Mouse (Mus musculus): Measurements from ENCODE around the gene Foxq1. TPM values are rescaled to one million over a fixed set of nuclear protein-coding genes. Genes with fewer than 3 reads are reported as not detected.

The Foxq1 gene
- total RNA-seq, 1 experiment = 1.6 TPM

DNA sequence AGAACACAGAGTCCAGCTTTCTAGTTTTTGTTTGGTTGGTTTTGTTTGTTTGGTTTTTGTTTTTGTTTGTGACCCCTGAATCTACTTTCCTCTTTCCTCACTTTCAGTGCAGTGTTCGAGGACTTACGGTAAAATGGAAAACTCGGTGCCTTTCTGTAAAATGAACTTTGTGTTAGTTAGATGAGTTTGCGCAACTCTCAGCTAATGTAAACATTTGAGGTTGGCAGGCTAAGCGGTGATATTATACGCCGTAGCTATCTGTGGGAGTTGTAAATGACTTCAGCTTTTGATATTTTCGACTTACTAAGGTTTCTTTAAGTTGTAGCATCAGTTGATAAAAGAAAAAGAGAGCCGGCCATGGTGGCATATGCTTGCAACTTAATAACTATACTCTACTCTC lies 37.0 kb upstream of the Foxq1 start:
- Histone ChIP-seq H3K4me3 (ENCODE audit: insufficient read depth in 1 of 2, low read depth in 1 of 2, low read length in 2 of 2, poor library complexity in 1 of 2, severe bottlenecking in 1 of 2) (no peak overlapping the region), H3K36me3 (ENCODE audit: control insufficient read depth, insufficient read depth, low read length, poor library complexity, severe bottlenecking) (no peaks in the 10 kb centered on the region), H3K9ac (ENCODE audit: insufficient read depth, low read depth, low read length, poor library complexity, severe bottlenecking) (no peak overlapping the region), H3K9me3 (ENCODE audit: control insufficient read depth, insufficient read depth, low read depth, low read length) (no peaks in the 10 kb centered on the region), H3K27ac (ENCODE audit: insufficient read depth, low read depth, low read length, poor library complexity, severe bottlenecking) (no peak overlapping the region), H3K4me1 (ENCODE audit: control insufficient read depth in 2 of 2, insufficient read depth in 2 of 2, low read length in 2 of 2, poor library complexity in 1 of 2) (no peaks in the 10 kb centered on the region)
- in situ Hi-C loops (cut with MboI; ENCODE audit: low sequenced_read_pairs in 2 of 2, unreplicated experiment in 2 of 2) = no loop called here
- no peak for DNase-seq (ENCODE audit: low read depth, low spot score)
- no peak for TF ChIP-seq MAFK (IDR thresholded peaks at IDR 0.05; ENCODE audit: insufficient read depth, low read depth, low read length)
- TF ChIP-seq HCFC1 (IDR thresholded peaks at IDR 0.05; ENCODE audit: borderline replicate concordance, insufficient read depth, low read length) = no peak
- no peak for TF ChIP-seq ZC3H11A (IDR thresholded peaks at IDR 0.05; ENCODE audit: borderline replicate concordance, low read depth, low read length)
- TF ChIP-seq CHD2 (IDR thresholded peaks at IDR 0.05; ENCODE audit: low read depth, low read length) = no peak
- no peak for TF ChIP-seq ZNF384 (IDR thresholded peaks at IDR 0.05; ENCODE audit: low read depth, low read length)

GRCm38 (mm10) chr13:31524976-31525375 lies 31.0 kb upstream of the Foxq1 start:
- no peaks in the 10 kb centered on the region for H3K36me3 ChIP-seq (ENCODE audit: control insufficient read depth, insufficient read depth, low read length, poor library complexity, severe bottlenecking)
- no peak overlapping the region for H3K27ac ChIP-seq (ENCODE audit: insufficient read depth, low read depth, low read length, poor library complexity, severe bottlenecking)
- H3K9ac ChIP-seq (ENCODE audit: insufficient read depth, low read depth, low read length, poor library complexity, severe bottlenecking) = no peak overlapping the region
- no peak for DNase-seq (ENCODE audit: low read depth, low spot score)
- no peak for TF ChIP-seq ZNF384 (IDR thresholded peaks at IDR 0.05; ENCODE audit: low read depth, low read length)
- TF ChIP-seq HCFC1 (IDR thresholded peaks at IDR 0.05; ENCODE audit: borderline replicate concordance, insufficient read depth, low read length) = no peak
- TF ChIP-seq CHD2 (IDR thresholded peaks at IDR 0.05; ENCODE audit: low read depth, low read length) = no peak
- TF ChIP-seq ZC3H11A (IDR thresholded peaks at IDR 0.05; ENCODE audit: borderline replicate concordance, low read depth, low read length) = no peak
- no peak for TF ChIP-seq MAFK (IDR thresholded peaks at IDR 0.05; ENCODE audit: insufficient read depth, low read depth, low read length)
- H3K9me3 ChIP-seq (ENCODE audit: control insufficient read depth, insufficient read depth, low read depth, low read length) = no peaks in the 10 kb centered on the region
- no peak overlapping the region for H3K4me3 ChIP-seq (ENCODE audit: insufficient read depth in 1 of 2, low read depth in 1 of 2, low read length in 2 of 2, poor library complexity in 1 of 2, severe bottlenecking in 1 of 2)
- no peaks in the 10 kb centered on the region for H3K4me1 ChIP-seq (ENCODE audit: control insufficient read depth in 2 of 2, insufficient read depth in 2 of 2, low read length in 2 of 2, poor library complexity in 1 of 2)
- in situ Hi-C loops (cut with MboI; ENCODE audit: low sequenced_read_pairs in 2 of 2, unreplicated experiment in 2 of 2) = no loop called here

- H3K36me3 ChIP-seq (ENCODE audit: control insufficient read depth, insufficient read depth, low read length, poor library complexity, severe bottlenecking) = no peaks in the 10 kb centered on the region
- H3K9ac ChIP-seq (ENCODE audit: insufficient read depth, low read depth, low read length, poor library complexity, severe bottlenecking) = no peak overlapping the region
- no peaks in the 10 kb centered on the region for H3K9me3 ChIP-seq (ENCODE audit: control insufficient read depth, insufficient read depth, low read depth, low read length)
- no peaks in the 10 kb centered on the region for H3K4me1 ChIP-seq (ENCODE audit: control insufficient read depth in 2 of 2, insufficient read depth in 2 of 2, low read length in 2 of 2, poor library complexity in 1 of 2)
- in situ Hi-C loops (cut with MboI; ENCODE audit: low sequenced_read_pairs in 2 of 2, unreplicated experiment in 2 of 2) = no loop called here
- DNase-seq (ENCODE audit: low read depth, low spot score) = no peak
- no peak overlapping the region for H3K4me3 ChIP-seq (ENCODE audit: insufficient read depth in 1 of 2, low read depth in 1 of 2, low read length in 2 of 2, poor library complexity in 1 of 2, severe bottlenecking in 1 of 2)
- TF ChIP-seq ZNF384 (IDR thresholded peaks at IDR 0.05; ENCODE audit: low read depth, low read length) = no peak
- no peak for TF ChIP-seq MAFK (IDR thresholded peaks at IDR 0.05; ENCODE audit: insufficient read depth, low read depth, low read length)
- no peak for TF ChIP-seq ZC3H11A (IDR thresholded peaks at IDR 0.05; ENCODE audit: borderline replicate concordance, low read depth, low read length)
- no peak for TF ChIP-seq HCFC1 (IDR thresholded peaks at IDR 0.05; ENCODE audit: borderline replicate concordance, insufficient read depth, low read length)
- no peak for TF ChIP-seq CHD2 (IDR thresholded peaks at IDR 0.05; ENCODE audit: low read depth, low read length)
- H3K27ac ChIP-seq (ENCODE audit: insufficient read depth, low read depth, low read length, poor library complexity, severe bottlenecking) = no peak overlapping the region
These were observed 24.7 kb upstream of the Foxq1 start for GRCm38 (mm10) chr13:31531186-31531585.

DNA sequence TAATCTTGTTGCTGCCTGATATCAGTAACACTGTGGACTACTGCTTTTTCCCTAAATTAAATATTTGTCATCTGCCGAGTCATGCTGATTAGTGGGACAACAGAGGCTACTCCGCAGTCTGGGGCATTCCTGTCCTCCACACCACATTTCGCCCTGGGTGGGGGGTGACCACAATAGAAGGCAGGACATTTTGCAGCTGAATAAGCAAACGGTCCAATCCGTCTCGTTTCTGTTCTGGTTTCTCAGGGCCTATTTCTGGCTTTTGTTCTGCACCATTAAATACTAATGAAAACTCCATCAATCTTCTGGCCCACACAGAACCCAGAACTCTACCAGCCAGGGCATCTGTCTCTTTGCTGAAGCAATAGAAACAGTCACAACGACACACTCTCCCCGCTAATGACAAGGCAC lies 24.3 kb upstream of the Foxq1 start:
- Histone ChIP-seq H3K9me3 (ENCODE audit: control insufficient read depth, insufficient read depth, low read depth, low read length) (no peaks in the 10 kb centered on the region), H3K36me3 (ENCODE audit: control insufficient read depth, insufficient read depth, low read length, poor library complexity, severe bottlenecking) (no peaks in the 10 kb centered on the region), H3K4me1 (ENCODE audit: control insufficient read depth in 2 of 2, insufficient read depth in 2 of 2, low read length in 2 of 2, poor library complexity in 1 of 2) (no peaks in the 10 kb centered on the region), H3K4me3 (ENCODE audit: insufficient read depth in 1 of 2, low read depth in 1 of 2, low read length in 2 of 2, poor library complexity in 1 of 2, severe bottlenecking in 1 of 2) (no peak overlapping the region), H3K9ac (ENCODE audit: insufficient read depth, low read depth, low read length, poor library complexity, severe bottlenecking) (no peak overlapping the region), H3K27ac (ENCODE audit: insufficient read depth, low read depth, low read length, poor library complexity, severe bottlenecking) (no peak overlapping the region)
- TF ChIP-seq MAFK (IDR thresholded peaks at IDR 0.05; ENCODE audit: insufficient read depth, low read depth, low read length) (no peak), ZNF384 (IDR thresholded peaks at IDR 0.05; ENCODE audit: low read depth, low read length) (no peak), ZC3H11A (IDR thresholded peaks at IDR 0.05; ENCODE audit: borderline replicate concordance, low read depth, low read length) (no peak), HCFC1 (IDR thresholded peaks at IDR 0.05; ENCODE audit: borderline replicate concordance, insufficient read depth, low read length) (no peak), CHD2 (IDR thresholded peaks at IDR 0.05; ENCODE audit: low read depth, low read length) (no peak)
- no peak for DNase-seq (ENCODE audit: low read depth, low spot score)
- in situ Hi-C loops (cut with MboI; ENCODE audit: low sequenced_read_pairs in 2 of 2, unreplicated experiment in 2 of 2) = no loop called here

- Histone ChIP-seq H3K4me3 (ENCODE audit: insufficient read depth in 1 of 2, low read depth in 1 of 2, low read length in 2 of 2, poor library complexity in 1 of 2, severe bottlenecking in 1 of 2) (no peak overlapping the region), H3K27ac (ENCODE audit: insufficient read depth, low read depth, low read length, poor library complexity, severe bottlenecking) (no peak overlapping the region), H3K9me3 (ENCODE audit: control insufficient read depth, insufficient read depth, low read depth, low read length) (no peaks in the 10 kb centered on the region), H3K36me3 (ENCODE audit: control insufficient read depth, insufficient read depth, low read length, poor library complexity, severe bottlenecking) (no peaks in the 10 kb centered on the region), H3K9ac (ENCODE audit: insufficient read depth, low read depth, low read length, poor library complexity, severe bottlenecking) (no peak overlapping the region), H3K4me1 (ENCODE audit: control insufficient read depth in 2 of 2, insufficient read depth in 2 of 2, low read length in 2 of 2, poor library complexity in 1 of 2) (no peaks in the 10 kb centered on the region)
- DNase-seq (ENCODE audit: low read depth, low spot score) = no peak
- in situ Hi-C loops (cut with MboI; ENCODE audit: low sequenced_read_pairs in 2 of 2, unreplicated experiment in 2 of 2) = no loop called here
- TF ChIP-seq HCFC1 (IDR thresholded peaks at IDR 0.05; ENCODE audit: borderline replicate concordance, insufficient read depth, low read length) (no peak), ZNF384 (IDR thresholded peaks at IDR 0.05; ENCODE audit: low read depth, low read length) (no peak), ZC3H11A (IDR thresholded peaks at IDR 0.05; ENCODE audit: borderline replicate concordance, low read depth, low read length) (no peak), MAFK (IDR thresholded peaks at IDR 0.05; ENCODE audit: insufficient read depth, low read depth, low read length) (no peak), CHD2 (IDR thresholded peaks at IDR 0.05; ENCODE audit: low read depth, low read length) (no peak)
These were observed 21.2 kb upstream of the Foxq1 start for GRCm38 (mm10) chr13:31534726-31535125.

Data from ES-E14 (cell line).